Mouse (Mus musculus): ENCODE data around the gene Scarb2. TPM values are rescaled to one million over a fixed set of nuclear protein-coding genes. Genes with fewer than 3 reads are reported as not detected.
A peak's percentile ranks its signal among the peaks of the same experiment; 100 is the strongest.
"Not testable (repeated sequence)": the region's sequence is repeated elsewhere in the genome, so short reads cannot be mapped to it uniquely, and the experiment has no call there.

Scarb2 gene
- 23.1 and 23.5 TPM in 2 replicates for polyA plus RNA-seq (2015; fragmentation: Nextera tagmentation; extraction: Ambion mirVana)

GRCm38 (mm10) chr5:92506733-92507132, at the start of gene Scarb2:
Gene Scarb2, minus strand, starts transcription at chr5:92506833.
- peaks cover 20% of the 10 kb centered on the region for H3K4me1 ChIP-seq (ENCODE audit: control insufficient read depth, insufficient read depth, low read depth, low read length)
- H3K27me3 ChIP-seq (replicated peaks; ENCODE audit: control insufficient read depth, insufficient read depth, low read length): no peaks in the 10 kb centered on the region
- no peak for ATAC-seq
- H3K9me3 ChIP-seq (ENCODE audit: control insufficient read depth, low read length): no peaks in the 10 kb centered on the region
- H3K27ac ChIP-seq (ENCODE audit: low read depth, low read length): peak within 1 kb of the TSS; percentile 98
- no peaks in the 10 kb centered on the region for H3K36me3 ChIP-seq (ENCODE audit: control insufficient read depth, insufficient read depth, low read length)
- peak within 1 kb of the TSS; percentile 90 for H3K9ac ChIP-seq (ENCODE audit: low read depth, low read length)
- peak within 1 kb of the TSS; percentile 81 for H3K4me2 ChIP-seq (ENCODE audit: low read length)
- peak within 1 kb of the TSS; percentile 68 for H3K4me3 ChIP-seq (ENCODE audit: low read length)

- Histone ChIP-seq H3K36me3 (ENCODE audit: control insufficient read depth, insufficient read depth, low read length) (no peaks in the 10 kb centered on the region), H3K9ac (ENCODE audit: low read depth, low read length) (no peak overlapping the region), H3K27me3 (replicated peaks; ENCODE audit: control insufficient read depth, insufficient read depth, low read length) (no peaks in the 10 kb centered on the region), H3K4me3 (ENCODE audit: low read length) (no peak overlapping the region), H3K27ac (ENCODE audit: low read depth, low read length) (no peak overlapping the region), H3K4me2 (ENCODE audit: low read length) (no peak overlapping the region), H3K4me1 (ENCODE audit: control insufficient read depth, insufficient read depth, low read depth, low read length) (no peaks in the 10 kb centered on the region; the same call in 1 of the 2 replicates), H3K9me3 (ENCODE audit: control insufficient read depth, low read length) (no peaks in the 10 kb centered on the region)
- 96% methylated on average over 1 of the region's 1 CpGs for WGBS
- no peak for ATAC-seq
Measured at GRCm38 (mm10) chr5:92555905-92556304, 49.3 kb upstream of the Scarb2 start.

DNA sequence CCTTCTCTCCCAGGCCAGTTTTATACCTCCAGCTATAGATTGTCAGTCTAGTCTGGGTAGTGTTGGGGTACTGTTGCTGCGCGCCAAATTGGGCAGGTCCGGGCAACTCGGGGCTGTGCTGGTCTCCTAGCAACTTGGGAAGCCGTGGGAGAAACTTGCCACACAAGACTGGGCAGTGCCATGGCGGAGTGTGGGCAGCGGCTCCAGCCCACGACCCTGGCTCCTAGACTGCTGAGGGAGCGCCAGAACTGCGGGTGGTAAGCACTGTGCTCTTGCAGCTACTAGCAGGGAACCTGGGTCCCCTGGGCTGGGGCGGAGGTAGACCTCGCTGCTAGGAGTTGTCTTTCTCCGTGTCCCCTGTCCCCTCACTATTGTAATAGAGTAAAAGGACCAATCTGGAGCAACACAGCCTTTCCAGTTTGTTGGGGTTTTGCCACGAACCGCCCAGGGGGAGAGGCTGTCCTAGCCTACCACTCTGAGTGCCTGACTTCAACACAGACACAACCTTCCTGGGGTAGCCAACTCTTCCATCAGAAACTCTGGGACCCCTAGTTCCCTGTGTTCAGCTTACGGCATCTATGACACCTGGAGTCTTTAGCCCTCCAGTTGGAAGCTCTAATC, 48.4 kb upstream of the Scarb2 start, which contains the start of gene Fam47e:
Gene Fam47e, plus strand, starts transcription at position 179 of the 621 bp plus-strand sequence.
- H3K27ac ChIP-seq (ENCODE audit: low read depth, low read length): peak within 1 kb of the TSS; percentile 8; the same call in 1 of the 2 replicates
- 56% methylated on average over 16 of the region's 16 CpGs for WGBS
- ATAC-seq: peak; percentile 95

DNA sequence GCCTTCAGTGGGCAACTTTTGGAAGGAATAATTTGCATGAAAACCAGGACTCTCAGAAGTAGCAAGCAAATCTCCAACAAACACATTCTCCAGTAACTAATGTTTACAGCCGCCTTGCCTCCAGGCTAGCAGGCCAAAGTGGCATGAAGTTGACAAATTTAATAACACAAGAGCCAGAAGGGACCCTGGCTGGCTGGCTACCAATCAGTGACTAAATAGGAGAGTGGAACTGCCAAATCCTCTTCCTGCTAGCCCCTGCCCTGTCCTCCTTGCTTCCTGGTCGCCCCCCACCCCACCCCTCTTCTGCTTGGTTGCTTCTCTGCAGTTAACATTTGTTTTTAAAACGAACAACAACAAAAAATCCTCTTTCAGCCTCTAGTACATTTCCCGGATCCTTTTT, 47.8 kb upstream of the Scarb2 start:
- no peaks in the 10 kb centered on the region for H3K27me3 ChIP-seq (replicated peaks; ENCODE audit: control insufficient read depth, insufficient read depth, low read length)
- H3K4me1 ChIP-seq (ENCODE audit: control insufficient read depth, insufficient read depth, low read depth, low read length): no peaks in the 10 kb centered on the region; the same call in 1 of the 2 replicates
- H3K4me2 ChIP-seq (ENCODE audit: low read length): no peak overlapping the region
- WGBS: 67% methylated on average over 4 of the region's 4 CpGs
- H3K9ac ChIP-seq (ENCODE audit: low read depth, low read length): no peak overlapping the region
- ATAC-seq: peak; percentile 70
- H3K36me3 ChIP-seq (ENCODE audit: control insufficient read depth, insufficient read depth, low read length): no peaks in the 10 kb centered on the region
- H3K9me3 ChIP-seq (ENCODE audit: control insufficient read depth, low read length): no peaks in the 10 kb centered on the region
- H3K27ac ChIP-seq (ENCODE audit: low read depth, low read length): peak overlapping the region; percentile 8; the same call in 1 of the 2 replicates
- no peak overlapping the region for H3K4me3 ChIP-seq (ENCODE audit: low read length)

More for the DNA sequence above, 48.4 kb upstream of the Scarb2 start, which contains the start of gene Fam47e:
- no peaks in the 10 kb centered on the region for H3K27me3 ChIP-seq (replicated peaks; ENCODE audit: control insufficient read depth, insufficient read depth, low read length)
- H3K4me1 ChIP-seq (ENCODE audit: control insufficient read depth, insufficient read depth, low read depth, low read length): no peaks in the 10 kb centered on the region; the same call in 1 of the 2 replicates
- no peak within 1 kb of the TSS; the same call in 1 of the 2 replicates for H3K4me3 ChIP-seq (ENCODE audit: low read length)
- H3K4me2 ChIP-seq (ENCODE audit: low read length): 0 out of 2 replicates have a peak within 1 kb of the TSS, but pooled peaks have one; percentile 6
- H3K9ac ChIP-seq (ENCODE audit: low read depth, low read length): no peak within 1 kb of the TSS
- H3K36me3 ChIP-seq (ENCODE audit: control insufficient read depth, insufficient read depth, low read length): no peaks in the 10 kb centered on the region
- no peaks in the 10 kb centered on the region for H3K9me3 ChIP-seq (ENCODE audit: control insufficient read depth, low read length)

GRCm38 (mm10) chr5:92553939-92554338, 47.3 kb upstream of the Scarb2 start:
- Histone ChIP-seq H3K27ac (ENCODE audit: low read depth, low read length) (no peak overlapping the region), H3K36me3 (ENCODE audit: control insufficient read depth, insufficient read depth, low read length) (no peaks in the 10 kb centered on the region), H3K4me3 (ENCODE audit: low read length) (no peak overlapping the region), H3K9me3 (ENCODE audit: control insufficient read depth, low read length) (no peaks in the 10 kb centered on the region), H3K4me2 (ENCODE audit: low read length) (no peak overlapping the region), H3K9ac (ENCODE audit: low read depth, low read length) (no peak overlapping the region), H3K4me1 (ENCODE audit: control insufficient read depth, insufficient read depth, low read depth, low read length) (no peaks in the 10 kb centered on the region; the same call in 1 of the 2 replicates), H3K27me3 (replicated peaks; ENCODE audit: control insufficient read depth, insufficient read depth, low read length) (no peaks in the 10 kb centered on the region)
- no peak for ATAC-seq
- WGBS: 66% methylated on average over 3 of the region's 3 CpGs

DNA sequence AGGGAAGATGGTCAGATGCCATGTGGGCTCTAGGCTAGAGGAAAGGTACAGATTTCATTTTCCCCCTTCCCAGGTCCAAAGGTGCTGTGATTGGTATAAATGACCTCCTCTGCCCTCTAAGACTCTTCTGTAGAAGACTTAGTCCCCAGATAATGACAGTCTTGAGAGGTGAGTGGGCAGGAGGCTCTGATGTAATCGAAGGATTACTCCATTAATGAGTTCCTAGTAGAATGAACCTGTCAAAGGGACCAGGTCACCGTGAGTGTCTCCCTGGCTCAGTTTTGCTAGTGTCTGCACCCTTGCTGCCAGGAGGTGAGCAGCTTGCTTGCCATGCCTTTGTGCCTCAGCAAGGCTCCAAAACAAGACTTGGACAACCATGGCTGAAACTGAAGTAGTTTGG, 46.0 kb upstream of the Scarb2 start:
- H3K4me1 ChIP-seq (ENCODE audit: control insufficient read depth, insufficient read depth, low read depth, low read length): no peaks in the 10 kb centered on the region; the same call in 1 of the 2 replicates
- no peak overlapping the region for H3K4me2 ChIP-seq (ENCODE audit: low read length)
- H3K27me3 ChIP-seq (replicated peaks; ENCODE audit: control insufficient read depth, insufficient read depth, low read length): no peaks in the 10 kb centered on the region
- no peak overlapping the region for H3K9ac ChIP-seq (ENCODE audit: low read depth, low read length)
- 95% methylated on average over 2 of the region's 2 CpGs for WGBS
- H3K27ac ChIP-seq (ENCODE audit: low read depth, low read length): no peak overlapping the region
- no peak for ATAC-seq
- H3K9me3 ChIP-seq (ENCODE audit: control insufficient read depth, low read length): no peaks in the 10 kb centered on the region
- H3K36me3 ChIP-seq (ENCODE audit: control insufficient read depth, insufficient read depth, low read length): no peaks in the 10 kb centered on the region
- H3K4me3 ChIP-seq (ENCODE audit: low read length): no peak overlapping the region

- ATAC-seq: peak; percentile 86
- Histone ChIP-seq H3K27me3 (replicated peaks; ENCODE audit: control insufficient read depth, insufficient read depth, low read length) (no peaks in the 10 kb centered on the region), H3K9me3 (ENCODE audit: control insufficient read depth, low read length) (no peaks in the 10 kb centered on the region), H3K4me1 (ENCODE audit: control insufficient read depth, insufficient read depth, low read depth, low read length) (no peaks in the 10 kb centered on the region), H3K9ac (ENCODE audit: low read depth, low read length) (no peak overlapping the region), H3K4me3 (ENCODE audit: low read length) (no peak overlapping the region), H3K4me2 (ENCODE audit: low read length) (no peak overlapping the region), H3K36me3 (ENCODE audit: control insufficient read depth, insufficient read depth, low read length) (no peaks in the 10 kb centered on the region), H3K27ac (ENCODE audit: low read depth, low read length) (no peak overlapping the region)
- 74% methylated on average over 4 of the region's 4 CpGs for WGBS
Measured at GRCm38 (mm10) chr5:92539698-92540097, 33.1 kb upstream of the Scarb2 start.

DNA sequence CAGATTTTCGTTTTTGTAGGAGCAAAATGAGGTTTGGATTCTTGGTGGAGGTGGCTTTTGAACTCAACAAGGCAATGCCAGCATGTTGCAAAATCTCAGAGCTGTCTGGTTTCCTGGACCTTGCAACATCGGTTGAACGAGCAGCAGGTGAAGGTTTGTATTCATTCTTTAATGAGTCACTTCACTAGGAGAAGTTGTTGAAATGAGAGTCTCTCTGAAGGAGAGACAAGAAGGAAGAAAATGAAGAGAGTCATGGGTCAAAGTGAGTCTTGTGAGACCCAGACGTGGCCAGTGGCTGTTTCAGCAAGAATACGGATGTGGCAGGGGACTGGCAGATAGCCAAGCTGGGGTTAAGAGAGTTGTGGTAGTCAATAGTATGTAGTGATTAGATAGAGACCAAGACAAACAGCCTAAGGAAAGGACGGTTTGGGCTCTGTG, 18.2 kb upstream of the Scarb2 start:
- Histone ChIP-seq H3K27ac (ENCODE audit: low read depth, low read length) (no peak overlapping the region), H3K9ac (ENCODE audit: low read depth, low read length) (no peak overlapping the region), H3K27me3 (replicated peaks; ENCODE audit: control insufficient read depth, insufficient read depth, low read length) (no peaks in the 10 kb centered on the region), H3K36me3 (ENCODE audit: control insufficient read depth, insufficient read depth, low read length) (no peaks in the 10 kb centered on the region), H3K4me3 (ENCODE audit: low read length) (no peak overlapping the region), H3K4me2 (ENCODE audit: low read length) (no peak overlapping the region), H3K4me1 (ENCODE audit: control insufficient read depth, insufficient read depth, low read depth, low read length) (no peaks in the 10 kb centered on the region), H3K9me3 (ENCODE audit: control insufficient read depth, low read length) (no peaks in the 10 kb centered on the region)
- ATAC-seq: no peak
- 75% methylated on average over 6 of the region's 6 CpGs for WGBS

GRCm38 (mm10) chr5:92521131-92521530, 14.5 kb upstream of the Scarb2 start:
- not testable (repeated sequence) for H3K9ac ChIP-seq (ENCODE audit: low read depth, low read length); H3K4me2 ChIP-seq (ENCODE audit: low read length); ATAC-seq; H3K4me1 ChIP-seq (ENCODE audit: control insufficient read depth, insufficient read depth, low read depth, low read length); H3K9me3 ChIP-seq (ENCODE audit: control insufficient read depth, low read length); H3K4me3 ChIP-seq (ENCODE audit: low read length); H3K27me3 ChIP-seq (replicated peaks; ENCODE audit: control insufficient read depth, insufficient read depth, low read length); H3K27ac ChIP-seq (ENCODE audit: low read depth, low read length); H3K36me3 ChIP-seq (ENCODE audit: control insufficient read depth, insufficient read depth, low read length)
- 84% methylated on average over 2 of the region's 2 CpGs for WGBS
